In the genomic region with DNA sequence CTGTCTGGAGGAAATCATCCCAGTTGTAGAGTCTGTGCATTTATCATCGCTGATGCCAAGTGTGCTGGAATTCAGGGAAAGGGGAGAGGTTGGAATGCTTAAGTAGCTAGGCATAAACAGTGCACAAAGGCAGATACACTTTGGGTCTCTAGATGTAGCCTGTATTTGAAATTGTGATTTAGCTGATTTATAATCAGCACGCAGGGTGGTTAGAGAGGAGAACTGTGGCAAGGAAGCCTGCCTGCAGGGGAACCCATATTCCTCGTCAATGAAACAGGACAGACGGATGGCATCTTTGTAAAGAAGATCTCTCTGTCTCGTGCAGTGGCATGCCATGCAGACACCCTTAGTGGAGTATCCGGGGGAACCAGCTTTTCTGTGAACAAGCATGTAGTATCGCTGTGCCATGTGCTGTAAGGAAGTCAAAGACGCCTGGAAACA, we compare ENCODE assay signal across 13 mouse cellular contexts. TPM values are rescaled to one million over a fixed set of nuclear protein-coding genes. Genes with fewer than 3 reads are reported as not detected.
DNase-seq lines count a peak whose midpoint lies in the region; ATAC-seq and TF ChIP-seq lines count a peak whose summit lies in the region.
"Had no signal": no experiment of that assay in that cellular context is flagged by ENCODE, and none has a peak within 500 bp of the region (broad histone marks: within the 10 kb centered on the region; RNA-seq: fewer than 3 reads in every experiment).

No protein-coding gene starts in this region.

- H3K9ac ChIP-seq in forebrain, embryonic 11.5 days (ENCODE audit: low read length), result no peak overlapping the region
- H3K9ac ChIP-seq in midbrain, embryonic 14.5 days (replicated peaks; ENCODE audit: low read length), result peak overlapping the region; percentile 65
- H3K9ac ChIP-seq: heart, embryonic 13.5 days; lung, embryonic 15.5 days; stomach, embryonic 15.5 days had no signal

- ATAC-seq in forebrain, embryonic 11.5 days (replicated peaks; ENCODE audit: low FRiP score), result no peak
- 0 out of 2 replicates have a peak, but pooled peaks have one; percentile 14 for ATAC-seq in midbrain, embryonic 14.5 days (ENCODE audit: low FRiP score, low TSS enrichment)
- ATAC-seq in megakaryocyte progenitor cell, adult 5-6 weeks (replicated peaks; ENCODE audit: poor library complexity), result no peak

- TF ChIP-seq CTCF in cerebellum, adult 2 months (IDR thresholded peaks at IDR 0.05; ENCODE audit: borderline replicate concordance, insufficient read depth, low read depth, low read length), result no peak

- no peak for DNase-seq in forebrain, embryonic 11.5 days (ENCODE audit: low spot score)
- DNase-seq in forebrain, embryonic 10.5 days (ENCODE audit: extremely low spot score, low spot score), result no peak
- peak; percentile 42 to 54 for DNase-seq in cerebellum, adult 2 months
- DNase-seq in frontal cortex, postnatal 10 days (ENCODE audit: low spot score in 2 of 2), result peak; percentile 19 to 36
- peak; percentile 69 for DNase-seq in midbrain, embryonic 14.5 days
- DNase-seq in kidney, adult 18-20 months, result no peak
- no peak for DNase-seq in kidney, adult 8-10 months

- H3K4me2 ChIP-seq in forebrain, embryonic 11.5 days (ENCODE audit: low read depth, low read length, severe bottlenecking), result peak overlapping the region; percentile 18; the same call in 1 of the 2 replicates
- peak overlapping the region; percentile 66 for H3K4me2 ChIP-seq in midbrain, embryonic 14.5 days (ENCODE audit: low read length)
- H3K4me2 ChIP-seq: heart, embryonic 13.5 days; lung, embryonic 15.5 days; stomach, embryonic 15.5 days had no signal

- 75% methylated on average over 8 of the region's 8 CpGs for WGBS in forebrain, embryonic 11.5 days
- 86% methylated on average over 8 of the region's 8 CpGs for WGBS in forebrain, embryonic 10.5 days
- 43% methylated on average over 8 of the region's 8 CpGs for WGBS in cerebellum, adult 2 months
- 20% methylated on average over 8 of the region's 8 CpGs for WGBS in midbrain, embryonic 14.5 days

- H3K4me3 ChIP-seq in forebrain, embryonic 11.5 days (ENCODE audit: low read depth, low read length), result no peak overlapping the region; the same call in 1 of the 2 replicates
- H3K4me3 ChIP-seq in forebrain, embryonic 10.5 days, result no peak overlapping the region
- H3K4me3 ChIP-seq in cerebellum, adult 2 months (replicated peaks; ENCODE audit: insufficient read depth, low read depth, low read length), result peak overlapping the region; percentile 31
- peak overlapping the region; percentile 61 for H3K4me3 ChIP-seq in midbrain, embryonic 14.5 days (replicated peaks; ENCODE audit: low read depth, low read length)
- H3K4me3 ChIP-seq: erythroblast, embryonic 14.5 days; heart, embryonic 13.5 days; lung, embryonic 15.5 days; stomach, embryonic 15.5 days had no signal

- no peak for TF ChIP-seq POLR2A in cerebellum, adult 2 months (IDR thresholded peaks at IDR 0.05; ENCODE audit: borderline replicate concordance, insufficient read depth, low read length)

- no peaks in the 10 kb centered on the region; the same call in 1 of the 2 replicates for H3K27me3 ChIP-seq in forebrain, embryonic 11.5 days (ENCODE audit: control insufficient read depth, insufficient read depth, low read length)
- H3K27me3 ChIP-seq in forebrain, embryonic 10.5 days (ENCODE audit: poor library complexity, severe bottlenecking), result no peaks in the 10 kb centered on the region
- no peaks in the 10 kb centered on the region for H3K27me3 ChIP-seq in cerebellum, adult 2 months (ENCODE audit: control insufficient read depth, insufficient read depth, low read length)
- H3K27me3 ChIP-seq in midbrain, embryonic 14.5 days (ENCODE audit: control insufficient read depth, insufficient read depth, low read length), result no peaks in the 10 kb centered on the region
- H3K27me3 ChIP-seq: lung, embryonic 15.5 days; stomach, embryonic 15.5 days had no signal

- H3K9me3 ChIP-seq in forebrain, embryonic 11.5 days (ENCODE audit: control insufficient read depth, low read length), result no peaks in the 10 kb centered on the region
- no peaks in the 10 kb centered on the region for H3K9me3 ChIP-seq in forebrain, embryonic 10.5 days
- H3K9me3 ChIP-seq in midbrain, embryonic 14.5 days (ENCODE audit: control insufficient read depth, low read length), result no peaks in the 10 kb centered on the region
- H3K9me3 ChIP-seq: heart, embryonic 13.5 days; lung, embryonic 15.5 days; stomach, embryonic 15.5 days had no signal

- no peaks in the 10 kb centered on the region for H3K36me3 ChIP-seq in forebrain, embryonic 11.5 days (ENCODE audit: control insufficient read depth, insufficient read depth, low read length)
- H3K36me3 ChIP-seq in forebrain, embryonic 10.5 days (replicated peaks), result no peaks in the 10 kb centered on the region
- H3K36me3 ChIP-seq in midbrain, embryonic 14.5 days (ENCODE audit: control insufficient read depth, insufficient read depth, low read length), result no peaks in the 10 kb centered on the region
- H3K36me3 ChIP-seq: heart, embryonic 13.5 days; lung, embryonic 15.5 days; stomach, embryonic 15.5 days had no signal

- peak overlapping the region; percentile 15; the same call in 1 of the 2 replicates for H3K27ac ChIP-seq in forebrain, embryonic 11.5 days (ENCODE audit: low read depth, low read length)
- no peak overlapping the region for H3K27ac ChIP-seq in forebrain, embryonic 10.5 days
- H3K27ac ChIP-seq in cerebellum, adult 2 months (ENCODE audit: insufficient read depth, low read length), result no peak overlapping the region; the same call in 1 of the 2 replicates
- peak overlapping the region; percentile 87 for H3K27ac ChIP-seq in midbrain, embryonic 14.5 days (replicated peaks; ENCODE audit: low read depth, low read length)
- H3K27ac ChIP-seq: heart, embryonic 13.5 days; lung, embryonic 15.5 days; stomach, embryonic 15.5 days had no signal

- peaks cover 2% of the 10 kb centered on the region; the same call in 1 of the 2 replicates for H3K4me1 ChIP-seq in forebrain, embryonic 11.5 days (replicated peaks; ENCODE audit: control insufficient read depth, insufficient read depth, low read length)
- peaks cover 8% of the 10 kb centered on the region for H3K4me1 ChIP-seq in forebrain, embryonic 10.5 days
- H3K4me1 ChIP-seq in cerebellum, adult 2 months (ENCODE audit: control insufficient read depth, insufficient read depth, low read length), result peaks cover 3% of the 10 kb centered on the region
- H3K4me1 ChIP-seq in midbrain, embryonic 14.5 days (ENCODE audit: control insufficient read depth, insufficient read depth, low read length), result peaks cover 16% of the 10 kb centered on the region
- H3K4me1 ChIP-seq: stomach, embryonic 15.5 days had no signal

RNA-seq across cellular contexts. Expression of a gene that starts 2.2 kb away (rescaled TPM):
- polyA plus RNA-seq in forebrain, embryonic 11.5 days (2014; fragmentation: Nextera tagmentation; extraction: Ambion mirVana), result 3.4 and 4.2 TPM in 2 replicates
- 0.50 and 0.95 TPM in 2 replicates for polyA plus RNA-seq in forebrain, embryonic 10.5 days (2016; fragmentation: Nextera tagmentation; extraction: Ambion mirVana)
- 12.9 and 14.0 TPM in 2 replicates for polyA plus RNA-seq in cerebellum, adult 2 months (2012; rRNA removed)
- polyA plus RNA-seq in midbrain, embryonic 14.5 days (2014; fragmentation: Nextera tagmentation; extraction: Ambion mirVana), result 24.2 and 25.0 TPM in 2 replicates
- 0.05 TPM in 1 of 2 replicates, not detected in the other for total RNA-seq in megakaryocyte progenitor cell, adult 5-6 weeks (2015)
- not detected in 2 replicates for total RNA-seq in megakaryocyte progenitor cell, adult 5-6 weeks (2017)
- total RNA-seq: neutrophil, adult 5-6 weeks had no signal
- polyA plus RNA-seq: erythroblast, embryonic 14.5 days had no signal

Comparison
In these comparisons a context has a peak if more than half of its experiments do, and no peak if none do; other contexts are left out.
1. H3K27ac ChIP-seq: peak in forebrain, embryonic 11.5 days (single experiment) and midbrain, embryonic 14.5 days (single experiment); none in forebrain, embryonic 10.5 days (single experiment) and cerebellum, adult 2 months (single experiment).
2. DNase-seq: peak in cerebellum, adult 2 months (2 of 2), frontal cortex, postnatal 10 days (2 of 2) and midbrain, embryonic 14.5 days (single experiment); none in forebrain, embryonic 11.5 days (single experiment), forebrain, embryonic 10.5 days (single experiment), kidney, adult 18-20 months (single experiment) and kidney, adult 8-10 months (0 of 2).
3. H3K4me3 ChIP-seq: peak in cerebellum, adult 2 months (single experiment) and midbrain, embryonic 14.5 days (single experiment); none in forebrain, embryonic 11.5 days (single experiment) and forebrain, embryonic 10.5 days (single experiment).